Mouse (Mus musculus) ES-Bruce4 (cell line): ENCODE measurements around the gene Fam241a.

Source experiments
- CTCF ChIP-seq: IDR thresholded peaks from one replicate; pipeline ENCODE4 v1.8.1; 2011; ENCODE audit warnings: low read depth, low read length
- EP300 ChIP-seq: IDR thresholded peaks from 2 replicates; pipeline ENCODE4 v1.6.1; 2011; ENCODE audit warnings: low read depth, low read length; ENCODE audit not compliant: insufficient read depth
- POLR2A ChIP-seq: IDR thresholded peaks from one replicate; pipeline ENCODE4 v1.8.1; 2011; ENCODE audit warnings: low read length; ENCODE audit not compliant: insufficient read depth

DNA sequence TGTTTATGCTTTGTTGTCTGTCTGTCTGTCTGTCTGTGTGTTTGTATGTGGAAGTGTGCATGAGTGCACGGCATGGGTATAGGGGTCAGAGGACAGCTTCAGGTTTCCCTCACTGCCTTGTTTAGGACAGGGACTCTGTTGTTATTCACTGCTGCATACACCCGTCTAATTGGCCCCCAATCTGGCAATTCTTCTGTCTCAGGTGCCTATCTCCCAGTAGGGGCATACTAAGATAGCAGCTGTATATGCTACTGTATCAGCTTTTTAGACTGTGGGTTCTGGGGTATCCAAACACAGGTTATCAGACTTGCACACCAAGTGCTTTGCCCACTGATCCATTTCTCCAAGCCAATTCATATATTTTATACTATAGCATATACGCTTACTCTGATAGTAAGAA is 16.2 kb downstream of the Fam241a start:
- TF ChIP-seq CTCF (no peak), POLR2A (no peak), EP300 (no peak)
